Comparison of ENCODE assay signal across 9 mouse cellular contexts in the genomic region with DNA sequence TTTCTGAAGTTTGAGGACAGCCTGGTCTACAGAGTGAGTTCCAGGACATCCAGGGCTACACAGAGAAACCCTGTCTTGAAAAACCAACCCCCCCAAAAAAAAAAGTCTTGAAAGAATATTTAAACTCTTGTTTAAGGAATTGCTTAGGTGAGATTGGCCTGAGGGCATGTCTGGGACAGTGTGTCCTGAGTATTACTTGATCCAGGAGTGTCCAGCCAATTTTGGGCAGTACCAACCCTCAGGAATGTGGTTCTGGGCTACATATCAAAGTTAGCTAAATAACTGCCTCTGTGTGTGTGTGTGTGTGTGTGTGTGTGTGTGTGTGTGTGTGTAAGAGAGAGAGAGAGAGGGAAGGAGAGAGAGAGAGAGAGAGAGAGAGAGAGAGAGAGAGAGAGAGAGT. TPM values are rescaled to one million over a fixed set of nuclear protein-coding genes. Genes with fewer than 3 reads are reported as not detected.
"Had no signal": no experiment of that assay in that cellular context is flagged by ENCODE, and none has a peak within 500 bp of the region (broad histone marks: within the 10 kb centered on the region; RNA-seq: fewer than 3 reads in every experiment).

No protein-coding gene starts in this region.

RNA-seq across cellular contexts. Expression of gene Slc15a5, which starts 6.7 kb away (rescaled TPM):
- total RNA-seq: megakaryocyte progenitor cell, adult 5-6 weeks had no signal
- polyA plus RNA-seq: intestine, embryonic 16.5 days; limb, embryonic 10.5 days; liver, embryonic 12.5 days; liver, embryonic 16.5 days; lung, embryonic 16.5 days; midbrain, embryonic 13.5 days; neural tube, embryonic 14.5 days; stomach, embryonic 16.5 days had no signal
